Mouse (Mus musculus): ENCODE measurements around the gene Cbx7.
"Not testable (repeated sequence)": the region's sequence is repeated elsewhere in the genome, so short reads cannot be mapped to it uniquely, and the experiment has no call there.

Gene Cbx7

GRCm38 (mm10) chr15:79950250-79951025, 20.5 kb downstream of the Cbx7 start:
- DNase-seq (ENCODE audit: low read depth, low spot score), result no peak

GRCm38 (mm10) chr15:79947681-79948080, 23.2 kb downstream of the Cbx7 start:
- no peak for DNase-seq (ENCODE audit: low read depth, low spot score)

- no peak for DNase-seq (ENCODE audit: low read depth, low spot score)
Observed at GRCm38 (mm10) chr15:79946790-79947189, 24.1 kb downstream of the Cbx7 start.

GRCm38 (mm10) chr15:79946022-79946421, 24.9 kb downstream of the Cbx7 start:
- DNase-seq (ENCODE audit: low read depth, low spot score), result peak; percentile 75

GRCm38 (mm10) chr15:79944948-79945347, 26.0 kb downstream of the Cbx7 start:
- no peak for DNase-seq (ENCODE audit: low read depth, low spot score)

- DNase-seq (ENCODE audit: low read depth, low spot score), result no peak
Observed at GRCm38 (mm10) chr15:79943584-79943983, 27.3 kb downstream of the Cbx7 start.

- no peak for DNase-seq (ENCODE audit: low read depth, low spot score)
Observed at GRCm38 (mm10) chr15:79942541-79942940, 28.4 kb downstream of the Cbx7 start.

- DNase-seq (ENCODE audit: low read depth, low spot score), result no peak
Observed at GRCm38 (mm10) chr15:79940932-79941331, 30.0 kb downstream of the Cbx7 start.

GRCm38 (mm10) chr15:79939913-79940312, 31.0 kb downstream of the Cbx7 start:
- DNase-seq (ENCODE audit: low read depth, low spot score), result no peak

GRCm38 (mm10) chr15:79939501-79939900, 31.4 kb downstream of the Cbx7 start:
- DNase-seq (ENCODE audit: low read depth, low spot score), result not testable (repeated sequence)

- no peak for DNase-seq (ENCODE audit: low read depth, low spot score)
Observed at GRCm38 (mm10) chr15:79939020-79939419, 31.9 kb downstream of the Cbx7 start.

- DNase-seq (ENCODE audit: low read depth, low spot score), result no peak
Observed at GRCm38 (mm10) chr15:79936374-79936751, 34.6 kb downstream of the Cbx7 start.

GRCm38 (mm10) chr15:79935654-79936373, 35.1 kb downstream of the Cbx7 start:
- no peak for DNase-seq (ENCODE audit: low read depth, low spot score)

GRCm38 (mm10) chr15:79934776-79935175, 36.1 kb downstream of the Cbx7 start:
- DNase-seq (ENCODE audit: low read depth, low spot score), result no peak

GRCm38 (mm10) chr15:79933670-79934514, 37.0 kb downstream of the Cbx7 start:
- DNase-seq (ENCODE audit: low read depth, low spot score), result no peak

GRCm38 (mm10) chr15:79933052-79933669, 37.8 kb downstream of the Cbx7 start:
- no peak for DNase-seq (ENCODE audit: low read depth, low spot score)

GRCm38 (mm10) chr15:79932323-79932987, 38.5 kb downstream of the Cbx7 start:
- peak; percentile 75 for DNase-seq (ENCODE audit: low read depth, low spot score)

- DNase-seq (ENCODE audit: low read depth, low spot score), result no peak
Observed at GRCm38 (mm10) chr15:79931496-79932141, 39.3 kb downstream of the Cbx7 start.

GRCm38 (mm10) chr15:79929734-79930133, 41.2 kb downstream of the Cbx7 start:
- no peak for DNase-seq (ENCODE audit: low read depth, low spot score)

- no peak for DNase-seq (ENCODE audit: low read depth, low spot score)
Observed at GRCm38 (mm10) chr15:79928736-79929135, 42.2 kb downstream of the Cbx7 start.

- no peak for DNase-seq (ENCODE audit: low read depth, low spot score)
Observed at GRCm38 (mm10) chr15:79928316-79928715, 42.6 kb downstream of the Cbx7 start.
